Mouse (Mus musculus): ENCODE measurements around the gene Cnbd2. TPM values are rescaled to one million over a fixed set of nuclear protein-coding genes. Genes with fewer than 3 reads are reported as not detected.
"Not testable (repeated sequence)": the region's sequence is repeated elsewhere in the genome, so short reads cannot be mapped to it uniquely, and the experiment has no call there.

Cnbd2 gene
- polyA plus RNA-seq, 1 experiment: 2.5 TPM

DNA sequence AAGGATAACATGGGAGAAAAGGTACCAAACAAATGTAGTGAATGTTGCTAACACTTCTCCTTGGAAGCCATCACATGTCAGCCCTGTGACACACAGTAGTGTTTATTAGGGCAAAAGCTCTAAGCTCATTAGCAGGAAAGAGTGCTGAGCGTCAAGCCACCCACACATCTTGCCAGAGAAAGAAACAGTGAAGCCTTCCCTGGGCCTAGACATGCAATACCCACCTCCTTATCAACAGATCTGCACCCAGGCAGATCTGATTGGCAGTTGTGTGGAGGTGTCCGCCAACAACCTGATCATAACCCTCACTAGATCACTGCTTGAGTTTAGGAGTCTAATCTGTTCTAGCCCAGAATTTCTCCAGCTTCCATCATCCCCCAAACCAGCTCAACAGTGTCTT is 84.0 kb downstream of the Cnbd2 start:
- no peaks in the 10 kb centered on the region for H3K36me3 ChIP-seq (ENCODE audit: control insufficient read depth, insufficient read depth, low read length)
- TF ChIP-seq POLR2A (IDR thresholded peaks at IDR 0.05; ENCODE audit: low read depth, low read length) (no peak), CTCF (conservative IDR thresholded peaks at IDR 0.05; ENCODE audit: insufficient read depth, insufficient read length, low read depth, low read length) (no peak)
- no peak overlapping the region for H3K27ac ChIP-seq (ENCODE audit: insufficient read depth, low read depth, low read length)
- H3K27me3 ChIP-seq (replicated peaks; ENCODE audit: control insufficient read depth, insufficient read depth, low read length): no peaks in the 10 kb centered on the region
- WGBS: 82% methylated on average over 2 of the region's 2 CpGs
- no peaks in the 10 kb centered on the region; the same call in 1 of the 2 replicates for H3K4me1 ChIP-seq (ENCODE audit: control insufficient read depth, insufficient read depth, low read length)
- no peak overlapping the region for H3K4me3 ChIP-seq (ENCODE audit: insufficient read depth, low read depth, low read length)
- no peak for DNase-seq

DNA sequence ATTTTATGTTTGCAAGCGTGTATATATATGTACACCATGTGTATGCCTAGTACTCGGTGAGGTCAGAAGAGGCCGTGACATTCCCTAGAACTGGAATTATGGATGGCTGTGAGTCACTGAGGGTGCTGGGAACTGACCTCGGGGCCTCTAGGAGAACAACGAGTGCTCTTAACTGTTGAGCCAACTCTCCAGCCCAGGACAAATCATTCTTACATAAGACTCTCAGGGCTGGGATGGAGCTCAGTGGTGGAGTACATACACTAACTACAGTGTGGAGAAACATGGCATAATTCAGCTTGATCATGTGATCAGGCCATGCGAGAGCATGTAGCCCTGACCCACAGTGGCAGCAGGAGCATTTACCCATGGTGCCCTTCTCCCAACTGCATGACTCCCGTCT is 85.9 kb downstream of the Cnbd2 start:
- H3K27me3 ChIP-seq (replicated peaks; ENCODE audit: control insufficient read depth, insufficient read depth, low read length): no peaks in the 10 kb centered on the region
- H3K36me3 ChIP-seq (ENCODE audit: control insufficient read depth, insufficient read depth, low read length): no peaks in the 10 kb centered on the region
- 94% methylated on average over 7 of the region's 7 CpGs for WGBS
- H3K4me1 ChIP-seq (ENCODE audit: control insufficient read depth, insufficient read depth, low read length): no peaks in the 10 kb centered on the region; the same call in 1 of the 2 replicates
- no peak for TF ChIP-seq CTCF (conservative IDR thresholded peaks at IDR 0.05; ENCODE audit: insufficient read depth, insufficient read length, low read depth, low read length)
- TF ChIP-seq POLR2A (IDR thresholded peaks at IDR 0.05; ENCODE audit: low read depth, low read length): no peak
- no peak for DNase-seq
- no peak overlapping the region for H3K4me3 ChIP-seq (ENCODE audit: insufficient read depth, low read depth, low read length)
- H3K27ac ChIP-seq (ENCODE audit: insufficient read depth, low read depth, low read length): no peak overlapping the region

- TF ChIP-seq CTCF (conservative IDR thresholded peaks at IDR 0.05; ENCODE audit: insufficient read depth, insufficient read length, low read depth, low read length) (no peak), POLR2A (IDR thresholded peaks at IDR 0.05; ENCODE audit: low read depth, low read length) (no peak)
- Histone ChIP-seq H3K36me3 (ENCODE audit: control insufficient read depth, insufficient read depth, low read length) (no peaks in the 10 kb centered on the region), H3K4me1 (ENCODE audit: control insufficient read depth, insufficient read depth, low read length) (no peaks in the 10 kb centered on the region; the same call in 1 of the 2 replicates), H3K27me3 (replicated peaks; ENCODE audit: control insufficient read depth, insufficient read depth, low read length) (no peaks in the 10 kb centered on the region), H3K4me3 (ENCODE audit: insufficient read depth, low read depth, low read length) (no peak overlapping the region), H3K27ac (ENCODE audit: insufficient read depth, low read depth, low read length) (no peak overlapping the region)
- WGBS: 73% methylated on average over 1 of the region's 1 CpGs
- DNase-seq: no peak
Measured at GRCm38 (mm10) chr2:156399485-156399884, 87.4 kb downstream of the Cnbd2 start.

DNA sequence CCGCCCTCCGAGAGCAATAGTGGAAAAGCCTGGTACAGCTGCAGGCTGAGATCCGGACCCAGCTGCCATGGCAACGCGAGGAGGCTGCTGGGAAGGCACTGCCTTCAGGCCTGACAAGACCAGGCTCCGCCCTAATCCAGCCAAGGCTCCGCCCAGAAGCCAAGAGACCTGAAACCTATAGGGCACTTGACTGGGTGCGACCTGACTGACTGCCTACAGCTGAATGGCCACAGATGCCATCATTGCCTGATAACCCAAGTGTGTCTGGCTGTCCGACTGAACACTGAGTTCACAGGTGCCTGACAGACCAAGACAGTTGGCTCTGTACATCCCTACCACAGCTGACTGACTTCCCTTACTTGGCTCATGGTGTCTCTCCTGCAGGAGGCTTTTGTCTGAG is 89.2 kb downstream of the Cnbd2 start:
- DNase-seq: peak; percentile 27
- H3K36me3 ChIP-seq (ENCODE audit: control insufficient read depth, insufficient read depth, low read length): no peaks in the 10 kb centered on the region
- H3K27me3 ChIP-seq (replicated peaks; ENCODE audit: control insufficient read depth, insufficient read depth, low read length): no peaks in the 10 kb centered on the region
- 10% methylated on average over 9 of the region's 9 CpGs for WGBS
- TF ChIP-seq POLR2A (IDR thresholded peaks at IDR 0.05; ENCODE audit: low read depth, low read length) (no peak), CTCF (conservative IDR thresholded peaks at IDR 0.05; ENCODE audit: insufficient read depth, insufficient read length, low read depth, low read length) (no peak)
- H3K27ac ChIP-seq (ENCODE audit: insufficient read depth, low read depth, low read length): no peak overlapping the region
- no peak overlapping the region for H3K4me3 ChIP-seq (ENCODE audit: insufficient read depth, low read depth, low read length)
- no peaks in the 10 kb centered on the region; the same call in 1 of the 2 replicates for H3K4me1 ChIP-seq (ENCODE audit: control insufficient read depth, insufficient read depth, low read length)

DNA sequence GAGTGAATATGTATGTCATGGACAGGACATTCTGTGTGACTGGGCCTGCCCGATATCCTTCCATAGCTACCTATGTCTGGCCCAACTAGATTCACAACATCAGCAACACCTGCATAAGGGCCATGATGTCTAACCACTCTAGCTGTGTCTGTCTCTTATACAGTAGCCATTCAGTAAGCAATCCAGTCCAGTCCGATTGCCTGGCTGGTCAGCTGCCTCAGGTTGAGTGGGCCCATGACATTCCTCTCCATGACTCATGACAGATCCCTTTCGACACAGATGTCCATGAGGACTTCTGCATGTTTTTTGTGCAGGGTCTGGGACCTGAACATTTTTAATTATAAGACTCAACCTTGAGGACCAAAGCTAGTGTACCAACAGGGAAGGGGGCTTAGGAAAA is 89.9 kb downstream of the Cnbd2 start:
- 88% methylated on average over 3 of the region's 3 CpGs for WGBS
- no peak for DNase-seq
- no peaks in the 10 kb centered on the region; the same call in 1 of the 2 replicates for H3K4me1 ChIP-seq (ENCODE audit: control insufficient read depth, insufficient read depth, low read length)
- TF ChIP-seq CTCF (conservative IDR thresholded peaks at IDR 0.05; ENCODE audit: insufficient read depth, insufficient read length, low read depth, low read length) (no peak), POLR2A (IDR thresholded peaks at IDR 0.05; ENCODE audit: low read depth, low read length) (no peak)
- H3K27ac ChIP-seq (ENCODE audit: insufficient read depth, low read depth, low read length): no peak overlapping the region
- H3K36me3 ChIP-seq (ENCODE audit: control insufficient read depth, insufficient read depth, low read length): no peaks in the 10 kb centered on the region
- no peak overlapping the region for H3K4me3 ChIP-seq (ENCODE audit: insufficient read depth, low read depth, low read length)
- no peaks in the 10 kb centered on the region for H3K27me3 ChIP-seq (replicated peaks; ENCODE audit: control insufficient read depth, insufficient read depth, low read length)

- 48% methylated on average over 3 of the region's 3 CpGs for WGBS
- Histone ChIP-seq H3K36me3 (ENCODE audit: control insufficient read depth, insufficient read depth, low read length) (no peaks in the 10 kb centered on the region), H3K27ac (ENCODE audit: insufficient read depth, low read depth, low read length) (no peak overlapping the region), H3K4me1 (ENCODE audit: control insufficient read depth, insufficient read depth, low read length) (no peaks in the 10 kb centered on the region), H3K4me3 (ENCODE audit: insufficient read depth, low read depth, low read length) (no peak overlapping the region), H3K27me3 (replicated peaks; ENCODE audit: control insufficient read depth, insufficient read depth, low read length) (no peaks in the 10 kb centered on the region)
- no peak for TF ChIP-seq POLR2A (IDR thresholded peaks at IDR 0.05; ENCODE audit: low read depth, low read length)
- no peak for TF ChIP-seq CTCF (conservative IDR thresholded peaks at IDR 0.05; ENCODE audit: insufficient read depth, insufficient read length, low read depth, low read length)
- DNase-seq: no peak
Measured at GRCm38 (mm10) chr2:156406987-156407386, 94.9 kb downstream of the Cnbd2 start.

GRCm38 (mm10) chr2:156408168-156408567 is 96.1 kb downstream of the Cnbd2 start:
- Histone ChIP-seq H3K27ac (ENCODE audit: insufficient read depth, low read depth, low read length) (no peak overlapping the region), H3K27me3 (replicated peaks; ENCODE audit: control insufficient read depth, insufficient read depth, low read length) (no peaks in the 10 kb centered on the region), H3K4me1 (ENCODE audit: control insufficient read depth, insufficient read depth, low read length) (no peaks in the 10 kb centered on the region), H3K36me3 (ENCODE audit: control insufficient read depth, insufficient read depth, low read length) (no peaks in the 10 kb centered on the region), H3K4me3 (ENCODE audit: insufficient read depth, low read depth, low read length) (no peak overlapping the region)
- DNase-seq: no peak
- WGBS: 52% methylated on average over 8 of the region's 8 CpGs
- TF ChIP-seq CTCF (conservative IDR thresholded peaks at IDR 0.05; ENCODE audit: insufficient read depth, insufficient read length, low read depth, low read length): no peak
- TF ChIP-seq POLR2A (IDR thresholded peaks at IDR 0.05; ENCODE audit: low read depth, low read length): no peak

GRCm38 (mm10) chr2:156411348-156411747 is 99.2 kb downstream of the Cnbd2 start:
- not testable (repeated sequence) for DNase-seq; H3K36me3 ChIP-seq (ENCODE audit: control insufficient read depth, insufficient read depth, low read length); H3K27ac ChIP-seq (ENCODE audit: insufficient read depth, low read depth, low read length); H3K4me1 ChIP-seq (ENCODE audit: control insufficient read depth, insufficient read depth, low read length); H3K4me3 ChIP-seq (ENCODE audit: insufficient read depth, low read depth, low read length); H3K27me3 ChIP-seq (replicated peaks; ENCODE audit: control insufficient read depth, insufficient read depth, low read length)
- 80% methylated on average over 7 of the region's 7 CpGs for WGBS

Measured in kidney, adult 2 months (tissue).